Mouse (Mus musculus) liver, embryonic 15.5 days (tissue): ENCODE data around the gene Dnm2. TPM values are rescaled to one million over a fixed set of nuclear protein-coding genes. Genes with fewer than 3 reads are reported as not detected.
"Not testable (repeated sequence)": the region's sequence is repeated elsewhere in the genome, so short reads cannot be mapped to it uniquely, and the experiment has no call there.

ENCODE experiments used
- ATAC-seq: fragments of 200-750 bp; cut with Nextera tagmentation; 2 replicates; pipeline ENCODE4 v1.8.0; 2017; ENCODE audit warnings: moderate number of reproducible peaks, mild to moderate bottlenecking, moderate library complexity; ENCODE audit not compliant: insufficient read depth
- H3K27ac ChIP-seq: fragments of 300-500 bp; sonication (generic); replicated peaks from 2 replicates; pipeline ENCODE4 v1.5.1; 2015; ENCODE audit warnings: mild to moderate bottlenecking, inconsistent platforms
- H3K27me3 ChIP-seq: fragments of 300-500 bp; sonication (generic); 2 replicates; pipeline ENCODE4 v1.6.1; 2015; ENCODE audit warnings: mild to moderate bottlenecking, inconsistent platforms
- H3K36me3 ChIP-seq: fragments of 300-500 bp; sonication (generic); replicated peaks from 2 replicates; pipeline ENCODE4 v1.6.1; 2015; ENCODE audit warnings: moderate library complexity, mild to moderate bottlenecking, inconsistent platforms
- H3K4me1 ChIP-seq: fragments of 300-500 bp; sonication (generic); replicated peaks from 2 replicates; pipeline ENCODE4 v1.6.1; 2015; ENCODE audit warnings: inconsistent platforms
- H3K4me2 ChIP-seq: fragments of 300-500 bp; sonication (generic); 2 replicates; pipeline ENCODE4 v1.6.1; 2015; ENCODE audit warnings: moderate library complexity, mild to moderate bottlenecking, inconsistent platforms
- H3K4me3 ChIP-seq: fragments of 300-500 bp; sonication (generic); replicated peaks from 2 replicates; pipeline ENCODE4 v1.5.1; 2015; ENCODE audit warnings: mild to moderate bottlenecking, inconsistent platforms
- H3K9ac ChIP-seq: fragments of 300-500 bp; sonication (generic); 2 replicates; pipeline ENCODE4 v1.6.1; 2015; ENCODE audit warnings: moderate library complexity, mild to moderate bottlenecking, inconsistent platforms
- H3K9me3 ChIP-seq: fragments of 300-500 bp; sonication (generic); replicated peaks from 2 replicates; pipeline ENCODE4 v1.6.1; 2016; ENCODE audit warnings: inconsistent platforms
- WGBS: fragments of 180-500 bp; shearing (Covaris S2); methylation state at CpG from one replicate; pipeline ENCODE4 v1.1.7; 2015; ENCODE audit warnings: mixed read lengths; ENCODE audit not compliant: insufficient replicate concordance; 5-methylcytosine and 5-hydroxymethylcytosine counted together
- polyA plus RNA-seq: library from polyadenylated mRNA; unstranded; fragments of >200 nt; fragmentation: Nextera tagmentation; extraction: Ambion mirVana; gene quantifications from 2 replicates; pipeline ENCODE4 v1.2.1, GENCODE M21; 2015

Gene Dnm2
- polyA plus RNA-seq, 1 experiment from 2014 or later = 52.9 TPM

DNA sequence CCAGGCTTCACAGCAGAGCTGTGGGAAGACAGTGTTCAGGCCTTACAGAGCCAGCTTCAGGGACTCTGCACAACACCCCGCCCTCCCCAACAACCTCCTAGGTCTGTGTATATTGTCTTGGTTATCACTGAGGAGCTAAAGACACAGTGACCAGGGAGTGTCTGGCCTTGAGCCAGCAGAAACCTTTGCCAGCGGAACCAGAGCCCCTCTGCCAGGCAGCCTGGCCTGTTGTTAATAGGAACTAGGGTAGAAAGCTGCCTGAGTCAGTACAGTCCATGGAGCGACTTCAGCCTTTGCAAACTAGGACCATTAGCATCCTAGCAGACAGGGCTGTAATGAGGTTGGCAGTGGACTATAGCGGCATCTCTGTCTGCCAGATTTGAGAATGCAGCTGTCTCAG is 59.4 kb downstream of the Dnm2 start:
- no peaks in the 10 kb centered on the region for H3K9me3 ChIP-seq
- no peaks in the 10 kb centered on the region for H3K4me1 ChIP-seq
- no peaks in the 10 kb centered on the region for H3K27me3 ChIP-seq
- no peak overlapping the region for H3K27ac ChIP-seq
- WGBS = 81% methylated on average over 4 of the region's 4 CpGs
- no peak overlapping the region for H3K4me2 ChIP-seq
- no peak overlapping the region for H3K9ac ChIP-seq
- no peak overlapping the region for H3K4me3 ChIP-seq
- H3K36me3 ChIP-seq = peaks cover 94% of the 10 kb centered on the region
- no peak for ATAC-seq

DNA sequence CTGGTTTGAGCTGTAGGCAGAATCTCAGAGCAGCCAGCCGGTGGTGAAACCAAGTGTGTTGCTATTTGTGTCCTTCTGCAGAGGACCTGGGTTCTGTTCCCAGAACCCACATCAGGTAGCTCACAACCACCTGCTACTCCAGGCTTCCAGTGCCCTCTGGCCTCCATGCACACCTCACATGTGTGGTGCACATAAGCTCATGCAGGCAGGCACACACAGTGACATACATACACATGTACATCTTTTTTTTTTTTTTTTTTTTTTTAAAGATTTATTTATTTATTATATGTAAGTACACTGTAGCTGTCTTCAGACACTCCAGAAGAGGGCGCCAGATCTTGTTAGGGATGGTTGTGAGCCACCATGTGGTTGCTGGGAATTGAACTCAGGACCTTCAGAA is 63.5 kb downstream of the Dnm2 start:
- not testable (repeated sequence) for H3K4me3 ChIP-seq, H3K4me1 ChIP-seq, H3K9me3 ChIP-seq, H3K27ac ChIP-seq, H3K4me2 ChIP-seq, H3K9ac ChIP-seq, H3K27me3 ChIP-seq, ATAC-seq
- WGBS = 79% methylated on average over 1 of the region's 2 CpGs
- H3K36me3 ChIP-seq = peaks cover 83% of the 10 kb centered on the region

DNA sequence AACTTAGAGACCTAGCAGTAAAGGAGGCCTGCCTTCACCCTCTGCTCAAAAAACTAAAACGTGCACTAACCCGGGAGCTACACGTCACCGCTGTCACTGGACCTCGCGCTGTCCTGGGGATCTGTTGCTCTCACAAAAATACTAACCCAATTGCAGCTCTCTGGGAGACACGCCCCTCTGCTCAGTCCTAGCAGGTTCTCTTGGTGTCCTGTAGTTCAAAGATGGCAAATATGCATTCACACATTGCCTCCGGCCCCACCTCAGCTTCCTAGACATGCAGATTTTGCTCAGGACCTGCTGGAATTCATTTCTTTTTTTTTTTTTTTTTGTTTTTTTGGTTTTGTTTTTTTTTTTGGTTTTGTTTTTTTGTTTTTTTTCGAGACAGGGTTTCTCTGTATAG is 66.0 kb downstream of the Dnm2 start:
- no peaks in the 10 kb centered on the region for H3K4me1 ChIP-seq
- WGBS = 85% methylated on average over 9 of the region's 9 CpGs
- ATAC-seq = no peak
- peaks cover 83% of the 10 kb centered on the region for H3K36me3 ChIP-seq
- H3K9me3 ChIP-seq = no peaks in the 10 kb centered on the region
- H3K4me2 ChIP-seq = no peak overlapping the region
- H3K27ac ChIP-seq = no peak overlapping the region
- H3K27me3 ChIP-seq = no peaks in the 10 kb centered on the region
- H3K9ac ChIP-seq = no peak overlapping the region
- no peak overlapping the region for H3K4me3 ChIP-seq

DNA sequence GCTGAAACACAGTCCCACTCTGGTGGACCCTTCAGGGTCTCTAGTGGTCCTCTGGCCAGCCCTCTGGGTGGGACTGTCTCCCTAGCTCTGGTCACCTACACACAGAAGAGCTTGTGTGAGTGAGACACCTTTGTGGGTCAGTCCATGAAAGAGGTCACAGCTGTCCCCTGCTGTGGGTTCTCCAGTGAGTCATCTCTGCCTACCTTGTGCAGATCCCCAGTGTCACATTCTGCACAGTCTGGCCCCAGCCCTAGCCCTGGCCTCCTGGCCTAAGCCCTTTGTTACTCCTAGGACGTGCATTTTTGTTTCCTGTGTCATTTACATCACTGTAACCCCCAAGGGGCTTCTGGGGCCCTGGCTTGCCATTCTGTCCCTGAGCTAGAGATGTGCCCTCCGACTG is 69.2 kb downstream of the Dnm2 start:
- no peak for ATAC-seq
- H3K36me3 ChIP-seq = peaks cover 84% of the 10 kb centered on the region
- no peaks in the 10 kb centered on the region for H3K9me3 ChIP-seq
- H3K9ac ChIP-seq = no peak overlapping the region
- no peaks in the 10 kb centered on the region for H3K4me1 ChIP-seq
- H3K27me3 ChIP-seq = no peaks in the 10 kb centered on the region
- H3K4me3 ChIP-seq = no peak overlapping the region
- H3K27ac ChIP-seq = no peak overlapping the region
- H3K4me2 ChIP-seq = no peak overlapping the region
- WGBS = 70% methylated on average over 2 of the region's 2 CpGs

DNA sequence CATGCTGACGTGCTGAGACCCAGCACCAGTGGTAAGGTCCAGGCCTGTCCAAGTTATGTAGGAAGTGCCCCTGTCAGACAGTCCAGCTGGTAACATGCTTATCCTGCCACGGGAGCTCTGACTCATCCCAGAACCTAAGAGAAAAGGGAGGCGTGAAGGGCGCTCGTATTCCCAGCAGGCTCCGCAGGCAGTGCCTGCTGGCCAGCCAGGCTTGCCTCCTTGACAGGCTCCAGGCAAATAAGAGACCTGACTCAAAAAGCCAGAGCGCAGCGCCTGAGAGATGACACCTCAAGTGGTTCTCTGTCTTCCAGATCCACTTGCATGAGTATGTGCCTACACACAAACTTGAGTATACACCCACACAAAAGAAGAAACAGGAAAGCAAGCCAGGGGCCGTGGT is 70.0 kb downstream of the Dnm2 start:
- no peaks in the 10 kb centered on the region for H3K9me3 ChIP-seq
- peaks cover 84% of the 10 kb centered on the region for H3K36me3 ChIP-seq
- H3K9ac ChIP-seq = no peak overlapping the region
- no peak overlapping the region for H3K27ac ChIP-seq
- WGBS = 80% methylated on average over 9 of the region's 9 CpGs
- no peaks in the 10 kb centered on the region for H3K27me3 ChIP-seq
- no peak overlapping the region for H3K4me3 ChIP-seq
- H3K4me1 ChIP-seq = no peaks in the 10 kb centered on the region
- ATAC-seq = no peak
- H3K4me2 ChIP-seq = no peak overlapping the region

DNA sequence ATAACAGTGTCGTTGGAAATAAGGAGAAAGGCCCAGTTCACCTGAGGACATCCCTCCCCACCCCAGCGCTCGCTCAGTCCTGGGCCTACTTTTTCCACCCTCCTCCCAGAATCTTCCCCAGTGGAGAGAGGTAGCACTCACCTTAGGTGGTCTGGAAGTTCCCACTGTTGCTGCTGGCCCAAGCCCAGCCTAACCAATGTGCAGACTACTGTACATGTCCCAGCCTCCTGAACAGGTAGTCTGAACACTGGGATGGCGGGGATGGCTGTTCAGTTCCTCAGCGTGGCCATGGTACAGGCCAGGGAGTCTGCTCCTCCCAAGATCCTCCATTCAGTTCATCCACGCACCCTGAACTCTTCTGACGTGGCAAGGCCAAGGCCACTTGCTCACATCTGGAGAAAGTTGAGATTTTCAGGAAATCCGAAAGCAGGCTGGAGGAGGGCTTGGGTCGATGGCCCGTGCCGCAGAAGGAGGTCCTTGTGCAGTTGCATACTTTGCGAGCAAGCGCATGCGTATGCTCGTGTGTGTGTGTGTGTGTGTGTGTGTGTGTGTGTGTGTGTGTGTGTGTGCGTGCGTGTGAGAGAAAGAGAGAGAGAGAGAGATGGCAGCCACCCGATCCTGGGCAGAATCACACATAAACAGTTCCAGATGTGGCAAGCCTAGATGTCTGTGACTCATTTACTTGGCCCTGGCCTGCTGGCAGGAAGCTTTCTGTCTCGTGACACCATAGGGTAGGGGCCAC is 71.8 kb downstream of the Dnm2 start:
- Histone ChIP-seq H3K4me1 (no peaks in the 10 kb centered on the region), H3K36me3 (peaks cover 76% of the 10 kb centered on the region), H3K9me3 (no peaks in the 10 kb centered on the region), H3K9ac (no peak overlapping the region), H3K4me3 (no peak overlapping the region), H3K27ac (no peak overlapping the region), H3K4me2 (no peak overlapping the region), H3K27me3 (no peaks in the 10 kb centered on the region)
- WGBS = 88% methylated on average over 19 of the region's 19 CpGs
- ATAC-seq = no peak

DNA sequence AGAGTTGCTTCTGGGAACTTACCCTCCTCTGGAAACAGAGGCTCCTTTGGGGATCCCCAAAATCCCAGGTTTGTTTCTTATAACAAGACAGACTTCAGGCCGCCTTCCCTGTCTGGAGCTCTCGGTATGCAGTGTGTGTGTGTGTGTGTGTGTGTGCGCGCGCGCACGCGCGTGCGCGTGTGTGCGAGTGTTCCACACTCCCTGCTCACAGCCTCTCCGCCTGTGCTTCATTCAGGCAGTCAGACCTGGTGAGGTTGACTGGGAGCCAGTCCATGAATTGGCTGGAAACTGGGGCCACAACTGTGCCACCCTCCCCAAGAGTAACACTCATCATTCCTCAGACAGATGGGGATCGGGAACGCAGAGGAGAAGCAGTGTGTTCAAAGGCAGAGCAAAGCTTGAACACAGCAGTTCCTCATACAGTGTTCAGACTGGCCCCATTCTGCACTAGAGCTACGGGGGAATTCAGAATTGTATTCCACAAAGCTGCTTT is 72.4 kb downstream of the Dnm2 start:
- no peak for ATAC-seq
- 95% methylated on average over 16 of the region's 16 CpGs for WGBS
- Histone ChIP-seq H3K4me1 (no peaks in the 10 kb centered on the region), H3K36me3 (peaks cover 70% of the 10 kb centered on the region), H3K4me2 (no peak overlapping the region), H3K4me3 (no peak overlapping the region), H3K9me3 (no peaks in the 10 kb centered on the region), H3K27me3 (no peaks in the 10 kb centered on the region), H3K27ac (no peak overlapping the region), H3K9ac (no peak overlapping the region)

DNA sequence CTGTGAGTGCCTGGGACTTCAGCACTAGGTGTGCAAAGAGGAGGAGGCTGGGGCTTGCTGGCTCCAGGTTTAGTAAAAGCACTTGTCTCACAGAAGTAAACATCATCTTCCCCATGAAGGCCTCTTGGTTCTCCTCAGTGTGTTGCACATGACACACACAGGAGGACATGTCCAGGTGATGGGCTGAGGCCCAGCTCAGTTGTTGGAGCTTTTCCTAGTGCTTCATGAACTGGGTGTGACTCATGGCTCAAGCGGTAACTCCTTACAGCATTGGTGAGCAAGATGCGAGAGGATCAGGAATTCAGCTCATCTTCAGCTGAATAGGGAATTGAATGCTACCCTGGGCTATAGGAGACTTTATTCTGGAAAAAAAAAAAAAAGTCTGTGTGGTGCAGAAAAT is 73.0 kb downstream of the Dnm2 start:
- Histone ChIP-seq H3K9ac (no peak overlapping the region), H3K9me3 (no peaks in the 10 kb centered on the region), H3K4me1 (no peaks in the 10 kb centered on the region), H3K36me3 (peaks cover 71% of the 10 kb centered on the region), H3K4me3 (no peak overlapping the region), H3K27me3 (no peaks in the 10 kb centered on the region), H3K4me2 (no peak overlapping the region), H3K27ac (no peak overlapping the region)
- 84% methylated on average over 2 of the region's 2 CpGs for WGBS
- ATAC-seq = no peak

DNA sequence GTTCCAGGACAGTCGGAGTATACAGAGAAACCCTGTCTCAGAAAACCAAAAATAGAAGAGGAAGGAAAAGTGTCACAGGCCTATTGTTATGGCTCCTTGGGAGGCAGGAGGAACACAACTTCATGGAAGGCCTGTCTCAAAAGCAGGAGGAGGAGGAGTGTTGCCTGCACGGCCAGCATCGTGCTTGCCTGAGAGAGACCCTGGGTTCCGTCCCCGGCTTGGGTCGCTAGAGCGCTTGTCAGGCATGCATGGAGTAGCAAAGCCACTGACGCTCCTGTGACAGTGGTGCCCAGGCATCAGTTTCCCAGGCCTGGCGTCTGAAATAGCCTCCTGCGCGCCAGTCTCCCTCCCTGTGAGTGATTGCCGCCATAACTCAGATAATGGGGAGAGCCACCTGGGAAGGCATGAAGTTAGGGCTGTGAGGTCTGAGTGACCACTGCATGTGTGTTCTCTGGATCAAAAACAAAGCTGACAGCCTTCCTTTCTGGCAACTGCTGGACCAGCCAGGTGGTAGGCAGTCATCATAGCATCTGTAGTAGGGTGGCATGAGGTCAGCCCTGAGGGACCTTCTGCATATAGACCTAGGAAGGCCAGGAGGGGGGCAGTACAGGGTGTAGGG is 73.7 kb downstream of the Dnm2 start:
- no peaks in the 10 kb centered on the region for H3K9me3 ChIP-seq
- 86% methylated on average over 12 of the region's 12 CpGs for WGBS
- peaks cover 75% of the 10 kb centered on the region for H3K36me3 ChIP-seq
- no peak overlapping the region for H3K27ac ChIP-seq
- ATAC-seq = no peak
- no peak overlapping the region for H3K9ac ChIP-seq
- H3K4me1 ChIP-seq = no peaks in the 10 kb centered on the region
- H3K27me3 ChIP-seq = no peaks in the 10 kb centered on the region
- no peak overlapping the region for H3K4me2 ChIP-seq
- H3K4me3 ChIP-seq = no peak overlapping the region

DNA sequence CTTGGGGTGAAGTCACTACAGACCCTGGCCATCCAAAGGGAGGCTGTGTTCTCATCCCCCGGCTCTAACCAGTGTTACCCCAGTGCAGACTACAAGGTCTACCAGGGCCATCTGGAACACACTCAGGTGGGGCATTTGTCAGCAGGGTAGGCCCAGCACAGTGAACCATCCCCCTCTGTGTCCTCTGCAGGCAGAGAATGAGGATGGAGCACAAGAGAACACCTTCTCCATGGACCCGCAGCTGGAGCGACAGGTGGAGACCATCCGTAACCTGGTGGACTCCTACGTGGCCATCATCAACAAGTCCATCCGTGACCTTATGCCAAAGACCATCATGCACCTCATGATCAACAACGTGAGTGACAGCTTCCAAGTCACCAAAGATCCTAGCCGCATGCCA is 78.6 kb downstream of the Dnm2 start:
- Histone ChIP-seq H3K36me3 (peaks cover 78% of the 10 kb centered on the region), H3K27me3 (no peaks in the 10 kb centered on the region), H3K27ac (no peak overlapping the region), H3K9ac (no peak overlapping the region), H3K4me3 (no peak overlapping the region), H3K4me1 (peaks cover 2% of the 10 kb centered on the region; the same call in 1 of the 2 replicates), H3K4me2 (no peak overlapping the region), H3K9me3 (no peaks in the 10 kb centered on the region)
- no peak for ATAC-seq
- WGBS = 93% methylated on average over 8 of the region's 8 CpGs

DNA sequence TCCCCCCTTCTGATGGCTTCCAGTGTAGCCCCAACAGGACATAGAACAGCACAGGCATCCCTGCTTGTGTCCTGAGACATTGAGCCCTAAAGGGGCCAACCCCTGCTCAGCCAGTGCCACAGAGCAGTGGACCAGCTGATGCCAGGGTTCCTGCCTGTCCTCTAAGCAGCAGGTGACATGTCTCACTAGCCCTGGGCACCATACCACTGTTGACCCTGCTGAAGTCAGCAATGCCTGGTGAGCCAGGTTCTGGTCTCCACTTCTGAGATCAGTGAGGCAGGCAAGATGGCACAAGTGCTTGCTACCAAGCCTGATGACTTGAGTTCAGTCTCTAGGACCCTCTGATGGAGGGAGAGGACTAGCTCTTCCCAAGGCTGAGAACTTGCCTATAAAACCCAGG is 81.1 kb downstream of the Dnm2 start:
- H3K4me1 ChIP-seq = peaks cover 22% of the 10 kb centered on the region
- H3K36me3 ChIP-seq = peaks cover 68% of the 10 kb centered on the region
- H3K27ac ChIP-seq = no peak overlapping the region
- no peak for ATAC-seq
- no peaks in the 10 kb centered on the region for H3K9me3 ChIP-seq
- no peak overlapping the region for H3K9ac ChIP-seq
- no peak overlapping the region for H3K4me3 ChIP-seq
- H3K27me3 ChIP-seq = no peaks in the 10 kb centered on the region
- H3K4me2 ChIP-seq = no peak overlapping the region
